Mouse (Mus musculus) testis, adult 2 months (tissue): ENCODE data around the gene Wdr47. TPM values are rescaled to one million over a fixed set of nuclear protein-coding genes. Genes with fewer than 3 reads are reported as not detected.
"Not testable (repeated sequence)": the region's sequence is repeated elsewhere in the genome, so short reads cannot be mapped to it uniquely, and the experiment has no call there.

Experiments
- H3K27ac ChIP-seq: fragments of 200-500 bp; 2 replicates; pipeline ENCODE4 v1.5.1; 2012; ENCODE audit warnings: low read depth, low read length; ENCODE audit not compliant: control insufficient read depth, insufficient read depth
- H3K27me3 ChIP-seq: fragments of 200-500 bp; 2 replicates; pipeline ENCODE4 v1.6.1; 2012; ENCODE audit warnings: mild to moderate bottlenecking, low read length, moderate library complexity; ENCODE audit not compliant: control insufficient read depth, insufficient read depth
- H3K36me3 ChIP-seq: fragments of 200-500 bp; 2 replicates; pipeline ENCODE4 v1.6.1; 2012; ENCODE audit warnings: mild to moderate bottlenecking, low read length; ENCODE audit not compliant: control insufficient read depth, insufficient read depth
- H3K4me1 ChIP-seq: fragments of 200-500 bp; 2 replicates; pipeline ENCODE4 v1.6.1; 2012; ENCODE audit warnings: low read length; ENCODE audit not compliant: control insufficient read depth, insufficient read depth
- H3K4me3 ChIP-seq: fragments of 200-500 bp; 2 replicates; pipeline ENCODE4 v1.5.1; 2012; ENCODE audit warnings: low read depth, mild to moderate bottlenecking, low read length, moderate library complexity, mixed read lengths; ENCODE audit not compliant: control insufficient read depth
- CTCF ChIP-seq: fragments of 200-500 bp; IDR thresholded peaks from 2 replicates; pipeline ENCODE4 v1.5.1; 2012; ENCODE audit warnings: low read depth, mild to moderate bottlenecking, inconsistent platforms, low read length, moderate library complexity; ENCODE audit not compliant: control insufficient read depth, insufficient read depth, insufficient replicate concordance
- POLR2A ChIP-seq: fragments of 200-500 bp; IDR thresholded peaks from 2 replicates; pipeline ENCODE4 v1.6.1; 2012; ENCODE audit warnings: low read depth, mild to moderate bottlenecking, inconsistent platforms, low read length, moderate library complexity; ENCODE audit not compliant: control insufficient read depth
- polyA plus RNA-seq: library from polyadenylated mRNA; depleted of rRNA; stranded (reverse); fragments of >200 nt; gene quantifications from 2 replicates; pipeline ENCODE4 v1.2.3, GENCODE M21; 2012

The Wdr47 gene
- polyA plus RNA-seq, 1 experiment = 14.3 TPM

GRCm38 (mm10) chr3:108640998-108641397 is 49.9 kb downstream of the Wdr47 start:
- H3K4me1 ChIP-seq = no peaks in the 10 kb centered on the region
- H3K4me3 ChIP-seq = no peak overlapping the region
- no peak overlapping the region for H3K27ac ChIP-seq
- no peaks in the 10 kb centered on the region for H3K36me3 ChIP-seq
- no peaks in the 10 kb centered on the region for H3K27me3 ChIP-seq
- TF ChIP-seq POLR2A (no peak), CTCF (no peak)

DNA sequence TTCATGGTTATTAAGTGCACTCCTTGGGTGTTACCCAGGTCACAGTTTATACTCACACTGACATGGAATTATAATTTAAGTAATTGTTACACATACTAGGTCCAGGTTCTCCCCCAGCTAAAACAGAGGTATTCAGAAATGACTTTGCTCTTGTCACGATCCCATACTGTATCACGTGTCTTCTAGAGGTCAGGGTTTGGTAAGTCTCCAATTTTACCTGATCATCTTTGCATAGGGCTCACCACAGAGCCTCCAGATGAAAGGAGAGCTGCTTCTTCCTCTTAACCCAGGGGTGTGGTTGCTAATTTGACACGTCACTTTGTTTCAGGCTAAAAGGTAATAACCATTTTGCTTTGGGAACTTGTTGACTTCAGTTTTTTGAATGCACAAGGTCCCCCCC is 53.8 kb downstream of the Wdr47 start:
- no peaks in the 10 kb centered on the region for H3K27me3 ChIP-seq
- H3K27ac ChIP-seq = no peak overlapping the region
- no peak overlapping the region for H3K4me3 ChIP-seq
- no peak for TF ChIP-seq CTCF
- no peak for TF ChIP-seq POLR2A
- no peaks in the 10 kb centered on the region for H3K36me3 ChIP-seq
- no peaks in the 10 kb centered on the region for H3K4me1 ChIP-seq

GRCm38 (mm10) chr3:108646036-108646435 is 55.0 kb downstream of the Wdr47 start:
- H3K27ac ChIP-seq = no peak overlapping the region
- TF ChIP-seq POLR2A = no peak
- no peak for TF ChIP-seq CTCF
- no peaks in the 10 kb centered on the region for H3K4me1 ChIP-seq
- no peak overlapping the region for H3K4me3 ChIP-seq
- no peaks in the 10 kb centered on the region for H3K27me3 ChIP-seq
- no peaks in the 10 kb centered on the region for H3K36me3 ChIP-seq

DNA sequence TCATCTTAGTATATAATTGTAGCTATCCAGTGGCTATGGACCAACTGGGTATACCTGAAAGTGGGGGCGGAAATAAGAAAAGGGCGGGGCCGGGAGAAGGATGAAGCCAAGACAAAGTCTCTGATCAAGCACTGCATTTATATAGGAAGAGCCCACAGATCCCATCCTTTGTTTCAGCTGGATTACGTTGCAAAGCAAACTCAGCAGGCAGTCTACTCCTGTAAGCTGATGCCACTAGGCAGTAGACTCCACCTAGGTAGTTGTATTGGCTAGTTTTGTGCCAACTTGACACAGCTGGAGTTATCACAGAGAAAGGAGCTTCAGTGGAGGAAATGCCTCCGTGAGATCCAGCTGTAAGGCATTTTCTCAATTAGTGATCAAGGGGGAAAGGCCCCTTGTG is 56.6 kb downstream of the Wdr47 start:
- not testable (repeated sequence) for H3K27me3 ChIP-seq, H3K36me3 ChIP-seq, H3K27ac ChIP-seq, H3K4me3 ChIP-seq, H3K4me1 ChIP-seq

DNA sequence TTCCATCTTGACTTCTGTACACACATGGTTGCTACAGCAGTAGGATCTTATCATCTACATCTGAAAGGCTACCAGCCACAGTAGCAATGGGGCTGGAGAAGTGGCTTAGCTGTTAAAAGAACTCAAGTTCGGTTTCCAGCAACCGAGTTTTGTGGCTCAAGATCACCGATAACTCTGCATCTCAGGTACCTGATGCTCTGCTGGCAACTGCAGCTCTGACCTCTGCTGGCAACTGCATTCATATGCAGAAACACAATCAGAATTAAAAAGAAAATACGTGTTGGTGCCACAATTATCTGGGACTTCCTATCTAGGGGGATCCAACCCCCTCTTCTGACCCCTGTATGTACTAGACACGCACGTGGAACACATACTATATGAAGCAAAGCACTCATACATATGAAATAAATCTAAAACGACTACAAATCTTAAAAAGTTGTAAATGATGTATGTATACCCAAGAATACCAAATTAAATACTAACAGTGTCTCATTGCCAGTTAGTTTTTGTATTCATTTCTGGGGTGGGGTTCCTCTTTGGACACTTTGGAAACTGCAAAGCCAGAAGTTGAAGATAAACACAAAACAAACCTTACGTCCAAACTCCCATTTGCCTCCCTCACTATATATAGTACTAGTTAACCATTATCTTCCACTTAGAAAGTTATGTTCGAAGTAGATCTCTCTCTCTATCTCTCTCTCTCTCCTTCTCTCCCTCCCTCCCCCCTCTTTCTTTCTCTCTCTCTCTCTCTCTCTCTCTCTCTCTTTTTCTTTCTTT is 62.0 kb downstream of the Wdr47 start:
- Histone ChIP-seq H3K36me3 (no peaks in the 10 kb centered on the region), H3K4me1 (peaks cover 11% of the 10 kb centered on the region), H3K4me3 (peak overlapping the region; percentile 16; the same call in 1 of the 2 replicates), H3K27ac (no peak overlapping the region), H3K27me3 (no peaks in the 10 kb centered on the region)
- TF ChIP-seq POLR2A (no peak), CTCF (no peak)

DNA sequence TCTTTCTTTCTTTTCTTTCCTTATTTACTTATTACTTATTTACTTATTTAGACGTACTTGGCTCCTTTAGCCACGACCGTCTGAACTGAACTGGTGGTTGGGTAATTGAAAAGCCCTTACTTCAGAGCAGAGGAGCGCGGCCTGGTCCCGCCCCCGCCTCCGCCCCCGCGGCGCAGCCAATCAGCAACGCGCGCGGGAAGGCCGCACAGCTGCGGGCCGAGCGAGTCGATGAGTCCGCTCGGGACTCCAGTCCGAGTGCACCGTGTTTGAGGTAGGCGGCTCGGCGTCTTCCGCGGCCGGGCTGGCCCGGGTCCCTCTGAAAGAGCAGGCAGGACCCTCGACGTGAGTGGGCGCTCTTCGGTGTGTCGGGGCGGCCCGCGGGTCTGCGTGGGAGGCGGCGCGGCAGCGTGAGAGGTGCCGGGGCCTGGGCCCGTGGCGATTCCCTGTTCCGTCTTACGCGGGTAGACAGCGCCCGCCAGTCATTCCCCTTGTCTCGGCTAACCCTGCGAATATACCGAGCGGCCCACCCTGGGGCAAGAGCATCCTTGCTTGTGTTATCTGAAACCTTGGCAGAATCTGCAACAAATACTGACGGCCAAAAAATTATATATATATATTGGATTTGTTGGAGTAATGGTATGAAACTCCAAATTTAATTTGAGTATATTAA is 62.8 kb downstream of the Wdr47 start, which contains the start of gene Clcc1:
TSS of gene Clcc1 (plus strand) at position 204 of the 670 bp plus-strand sequence.
- no peaks in the 10 kb centered on the region for H3K36me3 ChIP-seq
- H3K4me3 ChIP-seq = peak within 1 kb of the TSS; percentile 100
- peak within 1 kb of the TSS; percentile 90 for H3K27ac ChIP-seq
- H3K4me1 ChIP-seq = peaks cover 11% of the 10 kb centered on the region
- peak; percentile 96 for TF ChIP-seq POLR2A
- TF ChIP-seq CTCF = no peak
- no peaks in the 10 kb centered on the region for H3K27me3 ChIP-seq

- H3K4me3 ChIP-seq = peak overlapping the region; percentile 63
- peaks cover 11% of the 10 kb centered on the region for H3K4me1 ChIP-seq
- H3K27me3 ChIP-seq = no peaks in the 10 kb centered on the region
- TF ChIP-seq POLR2A (no peak), CTCF (no peak)
- H3K36me3 ChIP-seq = no peaks in the 10 kb centered on the region
- H3K27ac ChIP-seq = no peak overlapping the region
These were observed 63.5 kb downstream of the Wdr47 start for GRCm38 (mm10) chr3:108654566-108654965.
